Mouse (Mus musculus) forebrain, embryonic 15.5 days (tissue): ENCODE measurements around the gene Golt1a. TPM values are rescaled to one million over a fixed set of nuclear protein-coding genes. Genes with fewer than 3 reads are reported as not detected.

Experiments
- ATAC-seq: fragments of 200-750 bp; cut with Nextera tagmentation; replicated peaks from 2 replicates; pipeline ENCODE4 v1.8.0; 2017; ENCODE audit warnings: mild to moderate bottlenecking, moderate TSS enrichment, moderate library complexity
- H3K27ac ChIP-seq: fragments of 300-500 bp; sonication (generic); replicated peaks from 2 replicates; pipeline ENCODE4 v1.5.1; 2015; ENCODE audit warnings: mild to moderate bottlenecking, inconsistent platforms
- H3K27me3 ChIP-seq: fragments of 300-500 bp; sonication (generic); 2 replicates; pipeline ENCODE4 v1.6.1; 2015; ENCODE audit warnings: inconsistent platforms
- H3K36me3 ChIP-seq: fragments of 300-500 bp; sonication (generic); 2 replicates; pipeline ENCODE4 v1.6.1; 2015; ENCODE audit warnings: mild to moderate bottlenecking, inconsistent platforms
- H3K4me1 ChIP-seq: fragments of 300-500 bp; sonication (generic); 2 replicates; pipeline ENCODE4 v1.6.1; 2015; ENCODE audit warnings: inconsistent platforms
- H3K4me2 ChIP-seq: fragments of 300-500 bp; sonication (generic); replicated peaks from 2 replicates; pipeline ENCODE4 v1.6.1; 2015; ENCODE audit warnings: mild to moderate bottlenecking, inconsistent platforms
- H3K4me3 ChIP-seq: fragments of 300-500 bp; sonication (generic); 2 replicates; pipeline ENCODE4 v1.5.1; 2015; ENCODE audit warnings: mild to moderate bottlenecking, inconsistent platforms
- H3K9ac ChIP-seq: fragments of 300-500 bp; sonication (generic); replicated peaks from 2 replicates; pipeline ENCODE4 v1.6.1; 2015; ENCODE audit warnings: mild to moderate bottlenecking, inconsistent platforms
- H3K9me3 ChIP-seq: fragments of 300-500 bp; sonication (generic); 2 replicates; pipeline ENCODE4 v1.6.1; 2016; ENCODE audit warnings: inconsistent platforms
- WGBS: fragments of 180-500 bp; shearing (Covaris S2); methylation state at CpG from one replicate; pipeline ENCODE4 v1.1.7; 2015; ENCODE audit warnings: mixed read lengths; 5-methylcytosine and 5-hydroxymethylcytosine counted together
- polyA plus RNA-seq: library from polyadenylated mRNA; unstranded; fragments of >200 nt; fragmentation: Nextera tagmentation; extraction: Ambion mirVana; gene quantifications from 2 replicates; pipeline ENCODE4 v1.2.1, GENCODE M21; 2015

Gene Golt1a
- polyA plus RNA-seq, 1 experiment from 2014 or later: 0.32 TPM

DNA sequence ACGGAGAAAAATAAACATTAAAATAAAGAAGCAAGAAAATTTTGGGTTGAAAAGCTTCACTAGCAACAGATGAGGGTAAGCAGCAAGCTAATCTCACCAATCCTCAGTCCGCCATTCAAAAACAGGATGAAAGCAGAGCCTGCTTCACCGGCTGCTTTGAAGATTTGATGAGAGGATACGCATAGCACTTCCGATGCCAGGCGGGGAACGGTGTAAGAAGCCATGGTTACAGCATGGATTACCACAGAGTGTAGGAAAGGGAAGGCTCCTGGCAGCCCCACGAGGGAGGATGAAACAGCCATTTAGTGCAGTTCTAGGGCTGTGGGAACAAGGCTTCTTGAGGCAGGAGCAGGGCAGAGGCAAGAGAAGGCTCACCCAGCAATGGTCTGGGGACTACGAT lies 42.2 kb downstream of the Golt1a start:
- Histone ChIP-seq H3K9me3 (no peaks in the 10 kb centered on the region), H3K27ac (peak overlapping the region; percentile 39), H3K36me3 (no peaks in the 10 kb centered on the region), H3K4me2 (no peak overlapping the region), H3K27me3 (no peaks in the 10 kb centered on the region), H3K4me3 (no peak overlapping the region), H3K4me1 (peaks cover 14% of the 10 kb centered on the region), H3K9ac (no peak overlapping the region)
- WGBS: 55% methylated on average over 9 of the region's 9 CpGs
- ATAC-seq: 0 out of 2 replicates have a peak, but pooled peaks have one; percentile 35

- Histone ChIP-seq H3K9me3 (no peaks in the 10 kb centered on the region), H3K9ac (no peak overlapping the region), H3K4me3 (no peak overlapping the region), H3K27ac (no peak overlapping the region), H3K4me1 (peaks cover 14% of the 10 kb centered on the region), H3K36me3 (no peaks in the 10 kb centered on the region), H3K4me2 (no peak overlapping the region), H3K27me3 (no peaks in the 10 kb centered on the region)
- whole genome bisulfite sequencing: 26% methylated on average over 12 of the region's 12 CpGs
- peak; percentile 59 for ATAC-seq
Observed at GRCm38 (mm10) chr1:133353371-133353809, 43.8 kb downstream of the Golt1a start.

DNA sequence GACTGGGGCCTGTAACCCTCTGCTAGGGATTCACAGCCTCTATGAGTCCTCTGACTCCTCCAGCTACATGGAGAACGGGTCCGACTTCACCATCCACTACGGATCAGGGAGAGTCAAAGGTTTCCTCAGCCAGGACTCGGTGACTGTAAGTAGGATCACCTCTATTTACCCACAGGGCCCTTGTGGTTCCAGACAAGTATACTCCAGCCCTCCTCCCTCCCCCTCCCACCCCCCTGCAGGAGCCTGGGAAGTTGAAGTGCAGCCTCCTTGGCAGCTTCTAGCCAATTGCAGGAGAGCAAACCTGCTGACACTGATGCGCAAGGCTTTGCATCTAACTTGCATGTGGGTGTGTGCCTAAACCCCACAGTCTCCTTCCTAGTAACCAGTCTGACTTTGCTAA lies 45.9 kb downstream of the Golt1a start:
- 51% methylated on average over 5 of the region's 5 CpGs for WGBS
- ATAC-seq: no peak
- Histone ChIP-seq H3K27me3 (no peaks in the 10 kb centered on the region), H3K4me1 (peaks cover 14% of the 10 kb centered on the region), H3K27ac (no peak overlapping the region), H3K9me3 (no peaks in the 10 kb centered on the region), H3K36me3 (no peaks in the 10 kb centered on the region), H3K4me2 (no peak overlapping the region), H3K9ac (no peak overlapping the region), H3K4me3 (no peak overlapping the region)

DNA sequence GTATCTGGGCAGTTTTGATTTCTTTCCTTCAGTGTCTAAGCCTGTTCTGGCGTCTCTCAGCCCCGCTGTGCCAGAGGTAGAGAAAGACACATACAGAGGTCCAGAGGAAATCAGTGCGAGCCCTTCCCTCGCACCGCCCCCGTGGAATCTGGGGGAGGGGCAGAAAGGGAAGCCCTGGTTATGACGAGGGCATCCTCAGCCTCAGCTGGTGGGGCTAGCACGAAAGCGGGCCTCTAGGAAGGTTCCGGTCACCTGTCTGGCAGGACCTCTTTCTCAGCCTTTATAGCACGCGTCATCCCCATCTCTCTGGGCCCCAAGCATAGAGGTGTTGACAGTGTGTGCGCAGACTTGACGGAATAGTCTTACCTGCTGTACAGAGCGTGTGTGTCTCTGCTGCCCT lies 46.3 kb downstream of the Golt1a start:
- WGBS: 66% methylated on average over 15 of the region's 15 CpGs
- no peak for ATAC-seq
- H3K9me3 ChIP-seq: no peaks in the 10 kb centered on the region
- H3K27me3 ChIP-seq: no peaks in the 10 kb centered on the region
- H3K27ac ChIP-seq: no peak overlapping the region
- no peak overlapping the region for H3K9ac ChIP-seq
- no peak overlapping the region for H3K4me2 ChIP-seq
- H3K4me1 ChIP-seq: peaks cover 14% of the 10 kb centered on the region
- H3K4me3 ChIP-seq: no peak overlapping the region
- no peaks in the 10 kb centered on the region for H3K36me3 ChIP-seq

GRCm38 (mm10) chr1:133356330-133356729 lies 46.7 kb downstream of the Golt1a start:
- WGBS: 72% methylated on average over 8 of the region's 8 CpGs
- no peak overlapping the region for H3K4me3 ChIP-seq
- no peak for ATAC-seq
- no peak overlapping the region for H3K9ac ChIP-seq
- peaks cover 12% of the 10 kb centered on the region for H3K4me1 ChIP-seq
- no peaks in the 10 kb centered on the region for H3K27me3 ChIP-seq
- H3K36me3 ChIP-seq: no peaks in the 10 kb centered on the region
- no peak overlapping the region for H3K27ac ChIP-seq
- H3K4me2 ChIP-seq: no peak overlapping the region
- H3K9me3 ChIP-seq: no peaks in the 10 kb centered on the region

- H3K27ac ChIP-seq: no peak overlapping the region
- no peak overlapping the region for H3K4me3 ChIP-seq
- no peak overlapping the region for H3K9ac ChIP-seq
- peaks cover 17% of the 10 kb centered on the region for H3K27me3 ChIP-seq
- H3K4me2 ChIP-seq: no peak overlapping the region
- peaks cover 14% of the 10 kb centered on the region for H3K4me1 ChIP-seq
- no peak for ATAC-seq
- H3K36me3 ChIP-seq: no peaks in the 10 kb centered on the region
- no peaks in the 10 kb centered on the region for H3K9me3 ChIP-seq
- 93% methylated on average over 6 of the region's 6 CpGs for WGBS
Observed at GRCm38 (mm10) chr1:133361006-133361405, 51.4 kb downstream of the Golt1a start.

- no peak overlapping the region for H3K27ac ChIP-seq
- no peak overlapping the region for H3K4me2 ChIP-seq
- H3K36me3 ChIP-seq: no peaks in the 10 kb centered on the region
- H3K4me3 ChIP-seq: no peak overlapping the region
- no peak for ATAC-seq
- peaks cover 22% of the 10 kb centered on the region for H3K27me3 ChIP-seq
- H3K4me1 ChIP-seq: peaks cover 14% of the 10 kb centered on the region
- H3K9ac ChIP-seq: no peak overlapping the region
- 91% methylated on average over 5 of the region's 5 CpGs for WGBS
- H3K9me3 ChIP-seq: no peaks in the 10 kb centered on the region
Observed at GRCm38 (mm10) chr1:133362103-133362502, 52.5 kb downstream of the Golt1a start.

- peaks cover 22% of the 10 kb centered on the region for H3K27me3 ChIP-seq
- no peaks in the 10 kb centered on the region for H3K36me3 ChIP-seq
- ATAC-seq: peak; percentile 77
- peak within 1 kb of the TSS; percentile 49 for H3K9ac ChIP-seq
- no peaks in the 10 kb centered on the region for H3K9me3 ChIP-seq
- WGBS: under 1% methylated on average over 52 of the region's 52 CpGs
- H3K27ac ChIP-seq: no peak within 1 kb of the TSS
- peak within 1 kb of the TSS; percentile 57 for H3K4me3 ChIP-seq
- peak within 1 kb of the TSS; percentile 96 for H3K4me2 ChIP-seq
- peaks cover 21% of the 10 kb centered on the region for H3K4me1 ChIP-seq
Observed at GRCm38 (mm10) chr1:133363276-133364021, 53.8 kb downstream of the Golt1a start, which contains the start of gene Etnk2. Gene Etnk2 (plus strand): TSS chr1:133363572.

DNA sequence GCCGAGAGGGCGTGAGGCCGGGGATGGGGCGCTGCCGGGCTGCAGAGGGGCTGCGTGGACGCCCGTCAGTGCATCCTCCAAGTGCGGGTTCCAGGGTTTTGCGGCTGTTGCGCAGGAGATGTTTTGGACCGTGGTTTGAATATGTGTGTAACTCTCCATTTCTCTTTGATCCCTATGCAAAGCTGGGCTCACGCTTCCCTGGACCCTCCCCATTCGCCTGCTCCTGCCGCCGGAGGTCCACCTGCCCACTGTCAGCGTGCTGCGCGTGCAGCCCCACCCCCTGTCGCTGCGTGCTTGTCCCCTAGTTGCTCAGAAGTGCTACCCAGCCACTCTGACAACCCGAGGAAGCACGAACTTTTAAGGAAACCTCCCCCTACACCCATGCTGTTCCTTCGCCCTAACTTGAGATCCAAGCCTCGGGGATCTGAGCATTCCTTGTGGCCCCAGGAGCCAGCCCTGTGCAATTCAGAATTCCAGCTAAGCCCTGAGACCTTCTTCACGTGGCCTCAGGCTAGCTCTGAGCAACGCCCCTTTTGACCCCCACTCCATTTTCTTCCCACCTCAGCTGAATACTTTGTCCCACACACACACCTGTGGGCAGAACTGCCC lies 54.5 kb downstream of the Golt1a start:
- Histone ChIP-seq H3K4me3 (peak overlapping the region; percentile 57), H3K36me3 (no peaks in the 10 kb centered on the region), H3K4me1 (peaks cover 21% of the 10 kb centered on the region), H3K4me2 (peak overlapping the region; percentile 96), H3K27me3 (peaks cover 22% of the 10 kb centered on the region), H3K9ac (peak overlapping the region; percentile 49), H3K9me3 (no peaks in the 10 kb centered on the region), H3K27ac (no peak overlapping the region)
- ATAC-seq: peak; percentile 9; the same call in 1 of the 2 replicates
- WGBS: 2% methylated on average over 27 of the region's 27 CpGs

GRCm38 (mm10) chr1:133364890-133365289 lies 55.3 kb downstream of the Golt1a start:
- H3K4me3 ChIP-seq: no peak overlapping the region
- no peak overlapping the region for H3K27ac ChIP-seq
- H3K4me1 ChIP-seq: peaks cover 21% of the 10 kb centered on the region
- WGBS: 52% methylated on average over 2 of the region's 2 CpGs
- ATAC-seq: no peak
- H3K27me3 ChIP-seq: peaks cover 22% of the 10 kb centered on the region
- no peak overlapping the region for H3K4me2 ChIP-seq
- H3K9ac ChIP-seq: no peak overlapping the region
- no peaks in the 10 kb centered on the region for H3K9me3 ChIP-seq
- no peaks in the 10 kb centered on the region for H3K36me3 ChIP-seq

DNA sequence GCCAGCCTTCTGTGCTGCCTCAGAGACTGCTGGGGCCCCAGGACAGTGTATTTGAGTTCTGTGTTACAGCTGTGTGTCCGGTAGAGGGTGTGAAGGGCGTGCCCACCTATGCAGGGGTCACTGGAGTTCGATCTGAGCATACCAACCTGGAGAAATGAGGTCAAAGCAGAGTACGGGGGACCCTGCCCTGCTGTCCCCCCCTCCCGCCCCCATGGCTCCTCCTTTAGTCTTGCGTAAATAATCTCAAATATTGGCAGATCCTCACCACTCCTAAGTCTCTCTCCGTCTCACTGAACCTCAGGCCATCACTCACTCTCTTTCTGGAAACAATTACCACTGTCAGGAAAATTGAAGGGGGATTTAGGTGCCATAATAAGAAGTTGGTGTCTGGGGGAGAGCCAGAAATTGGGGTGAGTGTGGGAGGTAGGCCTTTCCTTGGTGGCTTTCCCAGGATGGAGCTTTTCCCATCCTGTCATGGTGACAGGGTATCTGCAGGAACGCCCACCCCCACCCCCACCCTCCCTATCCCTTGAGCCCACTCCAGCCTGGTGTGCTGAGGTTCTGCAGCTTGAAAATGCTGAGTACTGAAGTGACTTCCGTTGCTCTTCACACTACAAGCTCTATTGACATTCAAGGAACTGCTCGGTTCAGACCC lies 57.5 kb downstream of the Golt1a start:
- Histone ChIP-seq H3K4me2 (no peak overlapping the region), H3K4me3 (no peak overlapping the region), H3K27ac (no peak overlapping the region), H3K4me1 (peaks cover 21% of the 10 kb centered on the region), H3K36me3 (no peaks in the 10 kb centered on the region), H3K27me3 (peaks cover 22% of the 10 kb centered on the region), H3K9me3 (no peaks in the 10 kb centered on the region), H3K9ac (no peak overlapping the region)
- 57% methylated on average over 10 of the region's 10 CpGs for WGBS
- no peak for ATAC-seq
